Mouse (Mus musculus): ENCODE results near the gene Myo15.
"Not testable (repeated sequence)": the region's sequence is repeated elsewhere in the genome, so short reads cannot be mapped to it uniquely, and the experiment has no call there.

The Myo15 gene

GRCm38 (mm10) chr11:60507281-60507680 lies 38.1 kb downstream of the Myo15 start:
- DNase-seq (ENCODE audit: low spot score in 2 of 2), result no peak

GRCm38 (mm10) chr11:60508950-60509349 lies 39.8 kb downstream of the Myo15 start:
- no peak for DNase-seq (ENCODE audit: low spot score in 2 of 2)

GRCm38 (mm10) chr11:60509500-60509899 lies 40.4 kb downstream of the Myo15 start:
- DNase-seq (ENCODE audit: low spot score in 2 of 2), result no peak

GRCm38 (mm10) chr11:60511893-60512292 lies 42.8 kb downstream of the Myo15 start:
- no peak for DNase-seq (ENCODE audit: low spot score in 2 of 2)

GRCm38 (mm10) chr11:60512520-60512919 lies 43.4 kb downstream of the Myo15 start:
- DNase-seq (ENCODE audit: low spot score in 2 of 2), result no peak

GRCm38 (mm10) chr11:60514941-60515340 lies 45.8 kb downstream of the Myo15 start:
- no peak for DNase-seq (ENCODE audit: low spot score in 2 of 2)

GRCm38 (mm10) chr11:60518305-60518704 lies 49.2 kb downstream of the Myo15 start:
- no peak for DNase-seq (ENCODE audit: low spot score in 2 of 2)

GRCm38 (mm10) chr11:60522027-60522426 lies 52.9 kb downstream of the Myo15 start:
- no peak for DNase-seq (ENCODE audit: low spot score in 2 of 2)

GRCm38 (mm10) chr11:60522661-60523365 lies 53.7 kb downstream of the Myo15 start:
- no peak for DNase-seq (ENCODE audit: low spot score in 2 of 2)

- DNase-seq (ENCODE audit: low spot score in 2 of 2), result no peak
These were observed 57.3 kb downstream of the Myo15 start for GRCm38 (mm10) chr11:60526461-60526860.

GRCm38 (mm10) chr11:60535676-60536075 lies 66.5 kb downstream of the Myo15 start:
- no peak for DNase-seq (ENCODE audit: low spot score in 2 of 2)

- DNase-seq (ENCODE audit: low spot score in 2 of 2), result peak; percentile 15 to 27
These were observed 67.2 kb downstream of the Myo15 start, which contains the start of gene Alkbh5 for GRCm38 (mm10) chr11:60536180-60536858. Alkbh5 (plus strand) TSS chr11:60536381.

GRCm38 (mm10) chr11:60536859-60537467 lies 67.8 kb downstream of the Myo15 start:
- DNase-seq (ENCODE audit: low spot score in 2 of 2), result peak; percentile 86 to 88

GRCm38 (mm10) chr11:60537468-60538347 lies 68.6 kb downstream of the Myo15 start:
- peak; percentile 97 for DNase-seq (ENCODE audit: low spot score in 2 of 2)

GRCm38 (mm10) chr11:60538371-60539281 lies 69.5 kb downstream of the Myo15 start:
- peak; percentile 25 to 32 for DNase-seq (ENCODE audit: low spot score in 2 of 2)

GRCm38 (mm10) chr11:60539540-60539939 lies 70.4 kb downstream of the Myo15 start:
- no peak for DNase-seq (ENCODE audit: low spot score in 2 of 2)

- no peak for DNase-seq (ENCODE audit: low spot score in 2 of 2)
These were observed 71.0 kb downstream of the Myo15 start for GRCm38 (mm10) chr11:60540002-60540610.

GRCm38 (mm10) chr11:60540761-60541160 lies 71.6 kb downstream of the Myo15 start:
- DNase-seq (ENCODE audit: low spot score in 2 of 2), result no peak

GRCm38 (mm10) chr11:60541831-60542230 lies 72.7 kb downstream of the Myo15 start:
- no peak for DNase-seq (ENCODE audit: low spot score in 2 of 2)

GRCm38 (mm10) chr11:60543211-60543610 lies 74.1 kb downstream of the Myo15 start:
- DNase-seq (ENCODE audit: low spot score in 2 of 2), result not testable (repeated sequence)

Measured in frontal cortex, postnatal 14 days (tissue).